Mouse (Mus musculus) layer of hippocampus, postnatal 14 days (tissue): ENCODE data around the gene Ptprd. TPM values are rescaled to one million over a fixed set of nuclear protein-coding genes. Genes with fewer than 3 reads are reported as not detected.

ENCODE experiments used
- DNase-seq, 2 experiments: peaks; one replicate each; pipeline ENCODE4 v3.0.0; 2021 to 2022; ENCODE audit warnings: low spot score in 2 of 2, mixed read lengths in 1 of 2
- total RNA-seq, 2 experiments: library from RNA; stranded (reverse); gene quantifications; 2 replicates each; pipeline ENCODE4 v1.2.3; 2021

The Ptprd gene
- total RNA-seq, 2 experiments from 2014 or later = 163 to 206 TPM

DNA sequence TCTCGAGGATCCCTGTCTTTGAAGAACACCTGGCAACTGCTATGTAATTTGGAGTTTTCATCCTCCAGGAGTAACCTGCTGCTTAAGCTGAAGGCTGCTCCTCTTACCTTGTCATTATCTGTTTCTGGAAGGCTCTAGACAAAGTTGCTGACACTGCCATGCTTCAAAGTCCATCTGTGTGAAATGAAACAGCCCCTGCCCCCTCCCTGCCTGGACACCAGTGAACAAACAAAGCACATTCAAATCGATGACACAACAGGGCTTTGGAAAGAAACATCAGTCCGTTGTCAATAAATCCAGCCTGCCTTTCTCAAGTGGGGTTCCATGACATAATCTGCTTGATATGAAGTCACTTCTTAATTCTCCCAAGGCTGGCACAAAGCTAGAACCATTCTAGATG lies 1867.7 kb downstream of the Ptprd start:
- DNase-seq = no peak

DNA sequence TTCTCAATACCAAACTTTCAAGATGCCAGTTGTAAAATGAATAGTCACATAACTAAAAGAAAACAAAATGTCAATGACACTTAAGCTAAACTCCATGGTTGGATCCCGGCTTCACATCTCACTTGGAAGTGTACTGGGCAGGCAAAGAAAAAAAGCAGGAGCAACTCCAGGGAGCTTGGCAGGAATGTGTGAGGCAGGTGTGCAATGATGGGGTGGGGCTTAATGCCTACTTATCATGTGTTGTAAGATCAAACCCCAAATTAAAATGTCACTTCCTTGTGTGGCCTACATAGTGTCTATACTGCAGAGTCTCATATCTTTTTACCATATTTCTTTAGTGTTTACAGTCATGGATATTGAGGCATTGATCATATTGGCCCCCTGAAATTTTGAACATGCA lies 1873.8 kb downstream of the Ptprd start:
- no peak for DNase-seq

- peak; percentile 16 to 20 for DNase-seq
Observed at GRCm38 (mm10) chr4:76327346-76327745, 1884.4 kb downstream of the Ptprd start.

DNA sequence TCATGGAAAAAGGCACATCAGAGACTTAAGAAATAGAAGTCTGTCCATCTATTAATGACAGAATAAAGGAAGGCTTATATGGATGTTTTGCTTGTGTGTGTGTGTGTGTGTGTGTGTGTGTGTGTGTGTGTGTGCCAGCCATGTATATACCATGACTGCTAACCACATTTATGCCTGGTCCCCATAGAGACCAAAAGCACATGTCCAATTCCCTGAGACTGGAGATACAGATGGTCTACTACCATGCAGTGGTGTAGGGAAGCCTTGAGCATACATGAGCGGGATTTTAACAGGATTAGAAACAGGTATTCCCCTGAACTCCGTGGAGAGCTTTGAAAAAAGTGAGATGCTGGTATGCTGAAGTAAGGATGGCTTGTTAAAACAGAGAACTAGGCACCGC lies 1886.1 kb downstream of the Ptprd start:
- no peak for DNase-seq

GRCm38 (mm10) chr4:76324928-76325327 lies 1886.8 kb downstream of the Ptprd start:
- peak in 1 of 2 experiments; percentile 27 for DNase-seq

DNA sequence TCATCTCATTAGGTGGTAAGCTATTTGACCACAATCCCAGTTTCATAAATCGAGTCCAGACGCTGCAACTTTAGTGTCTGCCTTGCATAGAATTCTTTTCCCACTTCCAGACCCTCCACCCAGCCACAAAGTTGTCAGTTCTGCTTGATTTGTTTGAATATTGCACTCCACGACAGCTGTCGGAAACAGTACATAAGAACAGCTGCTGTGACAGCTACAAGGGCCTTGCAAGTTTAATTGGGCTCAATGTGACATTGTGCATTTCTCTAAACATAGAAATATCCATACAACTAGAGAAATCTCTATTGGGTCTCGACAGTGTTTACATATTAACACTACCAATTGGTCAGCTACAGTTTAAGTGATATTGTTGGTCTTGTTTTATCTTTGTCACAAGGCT lies 1887.3 kb downstream of the Ptprd start:
- DNase-seq = no peak

- DNase-seq = no peak
Observed at GRCm38 (mm10) chr4:76319874-76320273, 1891.9 kb downstream of the Ptprd start.

DNA sequence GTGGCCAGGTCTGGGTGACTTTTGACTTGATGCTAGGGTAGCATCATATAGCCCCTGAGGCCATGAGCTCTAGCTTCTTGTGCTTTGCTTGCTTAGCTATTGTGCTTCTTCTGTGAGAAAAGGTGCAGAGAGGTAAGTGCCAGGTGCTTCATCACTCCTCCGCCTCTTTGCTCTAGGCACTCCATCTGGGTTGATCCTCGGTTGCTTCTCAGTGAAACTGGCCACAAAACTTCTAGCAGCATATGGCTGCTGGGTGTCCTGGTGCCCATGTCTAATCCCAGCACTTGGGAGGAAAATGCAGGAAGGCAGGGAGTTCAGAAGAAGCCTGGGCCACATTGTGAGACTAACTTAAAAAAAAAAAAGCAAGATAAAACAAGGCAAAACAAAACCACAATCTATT lies 1895.8 kb downstream of the Ptprd start:
- DNase-seq = no peak

DNA sequence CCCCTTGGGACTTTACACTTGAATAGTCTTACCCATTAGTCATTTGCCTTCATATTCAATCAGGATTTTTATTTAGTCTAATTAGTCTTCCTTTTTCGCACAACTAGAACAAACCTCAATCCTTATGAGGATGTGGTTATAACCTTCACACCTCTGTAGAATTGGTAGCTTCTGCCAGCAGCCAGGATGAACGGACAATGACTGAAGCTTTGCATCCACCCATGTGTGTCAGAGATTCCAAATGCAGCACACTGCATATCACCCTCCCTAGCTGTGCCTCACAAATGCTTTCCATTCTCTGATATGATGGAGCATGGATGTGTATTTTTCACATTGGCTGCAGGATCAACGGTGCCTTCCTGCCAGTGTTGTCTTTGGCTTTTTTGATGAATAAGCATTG lies 1898.0 kb downstream of the Ptprd start:
- no peak for DNase-seq

GRCm38 (mm10) chr4:76312593-76312992 lies 1899.2 kb downstream of the Ptprd start:
- DNase-seq = no peak

- no peak for DNase-seq
Observed at GRCm38 (mm10) chr4:76305987-76306386, 1905.8 kb downstream of the Ptprd start.

- DNase-seq = no peak
Observed at GRCm38 (mm10) chr4:76297375-76297774, 1914.4 kb downstream of the Ptprd start.

- DNase-seq = no peak
Observed at GRCm38 (mm10) chr4:76292733-76293357, 1918.9 kb downstream of the Ptprd start.

DNA sequence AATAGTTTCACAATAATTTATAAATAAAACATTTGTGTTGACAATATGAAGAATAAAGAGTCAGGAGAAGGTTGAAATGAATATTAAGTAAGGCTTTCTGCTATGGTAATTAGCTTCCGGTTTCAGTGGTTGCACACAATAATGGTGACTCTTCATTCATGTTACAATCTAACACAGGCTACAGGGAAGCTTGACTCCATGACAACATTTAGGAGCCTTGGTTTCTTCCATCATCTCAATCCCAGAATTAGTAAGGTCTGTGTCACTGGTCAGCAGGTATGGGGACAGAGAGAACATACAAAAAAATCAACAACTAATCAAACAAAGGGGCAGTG lies 1921.3 kb downstream of the Ptprd start:
- no peak for DNase-seq

- no peak for DNase-seq
Observed at GRCm38 (mm10) chr4:76289612-76290483, 1921.9 kb downstream of the Ptprd start.

- DNase-seq = no peak
Observed at GRCm38 (mm10) chr4:76286016-76286415, 1925.7 kb downstream of the Ptprd start.

- no peak for DNase-seq
Observed at GRCm38 (mm10) chr4:76282886-76283285, 1928.9 kb downstream of the Ptprd start.

DNA sequence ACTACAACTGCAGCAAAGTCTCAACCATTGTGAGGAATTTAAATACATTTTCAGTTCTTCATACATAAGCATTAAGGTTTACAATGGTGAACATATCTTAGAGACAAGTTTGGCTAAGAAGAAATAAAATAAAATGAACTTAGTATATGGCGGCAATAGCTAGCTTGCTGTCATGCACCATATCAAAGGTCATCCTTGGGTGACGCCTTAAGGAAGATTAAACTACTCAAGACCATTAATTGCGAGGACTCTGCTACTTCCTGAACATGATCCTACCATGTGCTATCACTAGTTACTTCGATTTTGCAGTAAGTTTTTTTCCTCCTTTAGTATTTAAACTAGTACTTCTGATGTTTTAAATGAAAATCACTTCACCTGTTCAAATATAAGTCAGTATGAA lies 1949.0 kb downstream of the Ptprd start:
- no peak for DNase-seq

DNA sequence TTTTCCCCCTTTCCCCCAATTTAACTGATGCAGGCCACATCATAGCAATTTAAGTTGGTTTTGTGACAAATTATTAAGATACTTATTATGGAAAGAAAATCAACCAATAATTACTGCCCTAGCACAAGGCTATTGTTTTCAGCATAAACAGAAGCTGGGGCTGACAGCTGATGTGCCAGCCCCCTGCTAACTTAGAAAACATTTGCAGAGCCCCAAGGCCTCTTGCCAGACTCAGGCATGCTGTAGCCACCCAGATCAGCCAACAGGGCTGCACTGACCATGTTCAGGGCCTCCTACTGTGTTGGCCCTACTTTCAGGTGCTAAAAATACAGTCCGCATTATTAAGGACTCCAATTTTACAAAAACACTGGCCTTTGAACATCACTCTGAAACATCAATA lies 1951.1 kb downstream of the Ptprd start:
- DNase-seq = no peak

DNA sequence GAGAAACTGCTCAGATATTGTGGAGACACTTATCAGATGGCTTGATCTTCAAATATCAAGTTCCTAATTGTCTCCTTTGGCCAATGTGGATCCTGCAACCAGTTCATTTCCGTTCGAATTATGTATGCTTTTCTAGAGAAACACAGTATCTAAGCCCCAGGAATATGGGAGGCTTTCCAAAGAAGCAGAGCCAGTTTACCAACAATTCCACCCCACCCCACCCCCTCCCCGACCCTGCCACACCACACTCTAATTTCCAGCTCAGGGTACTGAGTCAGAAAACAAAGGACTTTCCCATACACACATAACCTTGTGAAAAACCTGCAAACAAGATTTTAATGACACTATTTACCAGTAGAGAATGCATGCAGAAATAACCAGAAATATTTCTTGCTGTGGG lies 1951.5 kb downstream of the Ptprd start:
- DNase-seq = no peak

DNA sequence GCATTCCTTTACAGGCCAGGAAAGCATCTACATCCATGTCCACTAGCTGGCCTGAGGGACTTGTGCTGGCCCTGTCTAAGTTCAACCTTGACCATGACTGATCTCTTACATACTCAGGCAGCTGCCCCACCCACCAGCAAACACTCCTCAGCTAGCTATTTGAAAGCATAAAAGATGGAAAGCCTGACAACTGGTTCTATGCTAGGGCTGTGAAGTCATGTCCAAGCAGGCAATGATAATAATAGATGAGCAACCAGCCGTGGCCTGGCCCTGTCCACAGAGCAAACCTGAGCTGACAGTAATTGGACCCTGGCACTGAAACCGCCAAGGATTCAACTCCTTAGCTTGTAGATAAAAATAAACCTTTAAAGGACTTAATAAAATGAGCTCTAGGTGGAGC lies 1952.1 kb downstream of the Ptprd start:
- no peak for DNase-seq

DNA sequence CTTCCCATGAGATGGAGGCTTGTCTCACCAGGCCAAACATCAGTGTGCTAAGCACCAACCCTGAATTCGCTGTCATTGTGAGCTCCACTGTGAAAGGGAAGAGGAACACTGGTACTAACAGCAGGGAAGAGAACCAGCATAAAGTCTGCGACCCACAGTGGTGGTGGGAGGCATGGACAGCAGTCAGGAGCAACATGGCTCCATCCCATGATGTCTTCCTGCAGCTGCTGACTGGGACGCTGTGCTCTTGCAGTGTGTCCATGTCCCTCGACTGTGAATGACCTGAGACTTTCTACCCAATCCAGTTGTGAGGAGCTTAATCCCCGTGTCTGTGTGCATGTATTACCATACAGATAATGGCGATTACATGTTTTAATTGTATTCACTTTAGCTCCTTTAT lies 1967.4 kb downstream of the Ptprd start:
- no peak for DNase-seq

DNA sequence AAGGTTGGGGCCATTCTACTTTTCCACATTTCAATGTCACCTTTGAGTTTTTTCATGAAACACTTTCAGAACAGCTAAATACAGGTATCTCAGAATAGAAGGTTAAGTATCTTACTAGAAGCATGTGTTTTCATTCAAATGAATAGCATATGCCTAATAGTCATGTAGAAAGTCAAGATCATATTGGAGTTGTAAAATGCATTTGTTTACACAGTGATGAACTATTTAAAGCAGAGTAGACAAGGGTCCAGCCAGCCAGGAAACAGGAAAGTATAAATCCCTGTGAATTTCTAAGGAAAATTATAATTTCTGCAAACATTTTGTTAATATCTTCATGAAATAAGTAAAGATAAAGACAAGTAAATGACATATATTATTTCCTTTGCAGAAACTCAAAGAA lies 1970.2 kb downstream of the Ptprd start:
- DNase-seq = no peak
